Mouse (Mus musculus) ES-E14 (cell line): ENCODE data around the gene Cacna1f. TPM values are rescaled to one million over a fixed set of nuclear protein-coding genes. Genes with fewer than 3 reads are reported as not detected.
A peak's percentile ranks its signal among the peaks of the same experiment; 100 is the strongest.

Source experiments
- DNase-seq: peaks from one replicate; pipeline ENCODE4 v3.0.0-alpha.2; 2013; ENCODE audit warnings: low read depth, low spot score
- H3K27ac ChIP-seq: 2 replicates; pipeline ENCODE4 v1.5.1; 2012; ENCODE audit warnings: low read depth, mild to moderate bottlenecking, low read length, moderate library complexity, mixed read lengths; ENCODE audit not compliant: poor library complexity, insufficient read depth, severe bottlenecking
- H3K36me3 ChIP-seq: 2 replicates; pipeline ENCODE4 v1.6.1; 2012; ENCODE audit warnings: mild to moderate bottlenecking, low read length, moderate library complexity, mixed read lengths; ENCODE audit not compliant: control insufficient read depth, poor library complexity, insufficient read depth, severe bottlenecking
- H3K4me1 ChIP-seq, 2 experiments: fragments of 150-350 bp in 1 of 2; sonication (generic) in 1 of 2; 2 replicates each; pipeline ENCODE4 v1.6.1; 2012; ENCODE audit warnings: low read length in 2 of 2, mild to moderate bottlenecking in 1 of 2, mixed read lengths in 1 of 2; ENCODE audit not compliant: control insufficient read depth in 2 of 2, insufficient read depth in 2 of 2, poor library complexity in 1 of 2
- H3K4me3 ChIP-seq, 2 experiments: fragments of 150-350 bp in 1 of 2; sonication (generic) in 1 of 2; 2 replicates each; pipeline ENCODE4 v1.5.1; 2012; ENCODE audit warnings: low read length in 2 of 2, low read depth in 1 of 2, mild to moderate bottlenecking in 1 of 2, mixed read lengths in 1 of 2; ENCODE audit not compliant: insufficient read depth in 1 of 2, poor library complexity in 1 of 2, severe bottlenecking in 1 of 2
- H3K9ac ChIP-seq: 2 replicates; pipeline ENCODE4 v1.6.1; 2012; ENCODE audit warnings: low read depth, mild to moderate bottlenecking, low read length, mixed read lengths; ENCODE audit not compliant: poor library complexity, insufficient read depth, severe bottlenecking
- H3K9me3 ChIP-seq: fragments of 150-350 bp; sonication (generic); 2 replicates; pipeline ENCODE4 v1.6.1; 2012; ENCODE audit warnings: low read depth, mild to moderate bottlenecking, low read length; ENCODE audit not compliant: control insufficient read depth, insufficient read depth
- CHD2 ChIP-seq: IDR thresholded peaks from 2 replicates; pipeline ENCODE4 v1.6.1; 2014; ENCODE audit warnings: mild to moderate bottlenecking, low read depth, low read length, inconsistent platforms
- HCFC1 ChIP-seq: IDR thresholded peaks from 2 replicates; pipeline ENCODE4 v1.6.1; 2012; ENCODE audit warnings: low read length, inconsistent platforms, borderline replicate concordance; ENCODE audit not compliant: insufficient read depth
- MAFK ChIP-seq: IDR thresholded peaks from 2 replicates; pipeline ENCODE4 v1.6.1; 2014; ENCODE audit warnings: mild to moderate bottlenecking, low read depth, low read length, inconsistent platforms; ENCODE audit not compliant: insufficient read depth
- ZC3H11A ChIP-seq: IDR thresholded peaks from 2 replicates; pipeline ENCODE4 v1.6.1; 2012; ENCODE audit warnings: low read depth, mild to moderate bottlenecking, inconsistent platforms, low read length, borderline replicate concordance
- ZNF384 ChIP-seq: IDR thresholded peaks from 2 replicates; pipeline ENCODE4 v1.6.1; 2012; ENCODE audit warnings: low read depth, low read length, inconsistent platforms
- in situ Hi-C, 2 experiments: fragments of 600-800 bp; cut with MboI; formaldehyde crosslinking; loops; one replicate each; pipeline ENCODE4 v1.15.1; 2025; ENCODE audit warnings: low sequenced_read_pairs in 2 of 2, inconsistent platforms in 1 of 2; ENCODE audit not compliant: unreplicated experiment in 2 of 2
- total RNA-seq: library from RNA; depleted of rRNA; stranded (reverse); fragments of 300-350 nt; gene quantifications from 2 replicates; pipeline ENCODE4 v1.2.3, GENCODE M21; 2012

Cacna1f gene
- total RNA-seq, 1 experiment = not detected

GRCm38 (mm10) chrX:7571565-7572136, 35.2 kb upstream of the Cacna1f start:
- Histone ChIP-seq H3K4me3 (peak overlapping the region in 1 of 2 experiments; percentile 85; a peak in 1 of 4 replicates), H3K9me3 (no peaks in the 10 kb centered on the region), H3K36me3 (peaks cover 2% of the 10 kb centered on the region; the same call in 1 of the 2 replicates), H3K4me1 (peaks cover 0 to 11% of the 10 kb centered on the region in 2 experiments; a peak in 1 of 4 replicates), H3K27ac (no peak overlapping the region), H3K9ac (peak overlapping the region; percentile 52; the same call in 1 of the 2 replicates)
- TF ChIP-seq MAFK (no peak), CHD2 (no peak), ZC3H11A (no peak), HCFC1 (no peak), ZNF384 (no peak)
- DNase-seq = no peak
- in situ Hi-C loops = loop anchor here in 1 of 2 experiments (25.0 kb wide), 1 partner anchor 109 kb away; no protein-coding TSS in a partner anchor

DNA sequence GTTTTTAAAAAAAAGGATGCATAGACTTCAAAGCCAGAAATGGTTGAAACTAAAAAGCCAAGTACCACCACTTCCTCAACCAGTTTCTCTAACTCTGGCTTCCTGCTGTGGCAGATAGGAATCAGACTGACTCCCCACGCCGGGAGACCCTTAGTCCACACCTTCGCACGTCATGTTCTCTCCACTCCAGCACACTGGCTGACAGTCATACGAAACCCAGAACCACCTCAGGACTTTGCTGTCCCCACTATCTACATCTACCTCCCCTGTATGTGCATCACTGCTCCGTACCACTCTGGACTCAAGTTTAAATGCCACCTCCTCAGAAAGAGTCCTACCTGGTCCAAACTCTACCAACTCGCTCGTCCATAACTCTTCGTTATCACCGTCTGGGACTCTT, 34.4 kb upstream of the Cacna1f start:
- Histone ChIP-seq H3K36me3 (peaks cover 2% of the 10 kb centered on the region; the same call in 1 of the 2 replicates), H3K27ac (no peak overlapping the region), H3K9ac (peak overlapping the region; percentile 94; the same call in 1 of the 2 replicates), H3K4me3 (peak overlapping the region in 1 of 2 experiments; percentile 85; a peak in 2 of 4 replicates), H3K4me1 (peaks cover 0 to 11% of the 10 kb centered on the region in 2 experiments; a peak in 1 of 4 replicates), H3K9me3 (no peaks in the 10 kb centered on the region)
- TF ChIP-seq HCFC1 (no peak), MAFK (no peak), CHD2 (no peak), ZNF384 (no peak), ZC3H11A (no peak)
- no peak for DNase-seq
- in situ Hi-C loops = loop anchor here in 1 of 2 experiments (25.0 kb wide), 1 partner anchor 110 kb away; no protein-coding TSS in a partner anchor

DNA sequence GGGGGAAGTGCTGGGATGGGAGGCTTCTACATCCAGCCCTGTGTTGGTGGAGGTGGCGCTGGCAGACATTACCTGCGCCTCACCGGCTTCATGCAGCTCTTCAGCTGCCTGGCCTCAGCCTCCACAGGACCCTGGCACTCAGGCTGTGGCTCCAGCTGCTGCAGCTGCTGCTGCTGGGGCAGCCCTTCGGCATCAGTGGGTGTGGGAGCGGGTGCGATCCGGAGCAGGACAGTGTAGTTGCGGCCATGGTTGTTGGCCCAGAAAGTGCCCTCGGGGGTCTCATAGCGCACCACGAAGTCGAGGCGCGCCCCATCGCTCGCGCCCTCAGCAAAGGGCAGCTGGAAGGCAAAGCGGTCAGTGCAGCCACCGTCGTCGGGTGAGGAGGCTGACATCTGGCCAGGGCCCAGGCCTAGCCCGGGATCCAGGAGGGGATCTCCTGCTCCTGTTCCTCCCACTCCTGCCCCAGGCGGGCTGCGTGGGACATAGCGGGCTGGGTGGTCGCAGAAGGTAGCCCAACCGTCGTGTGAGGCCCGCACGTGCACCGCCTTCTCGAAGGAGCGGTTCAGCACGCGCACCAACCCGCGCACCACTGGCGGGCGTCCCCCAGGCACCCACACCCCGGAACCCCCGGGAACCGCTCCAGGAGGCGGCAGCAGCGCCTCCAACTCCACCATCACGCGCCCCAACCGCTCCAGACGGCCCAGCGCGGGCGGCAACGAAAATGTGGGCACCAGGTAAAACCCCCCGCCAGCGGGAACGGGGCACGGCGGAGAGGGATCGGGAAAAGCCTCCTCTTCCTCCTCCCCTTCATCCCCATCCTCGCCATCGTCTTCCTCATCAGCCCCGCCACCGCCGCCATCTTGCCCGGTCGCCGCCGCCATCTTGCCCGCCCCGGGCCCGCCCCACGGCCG, 33.5 kb upstream of the Cacna1f start, which contains the start of gene Foxp3:
Foxp3 (plus strand) TSS at position 469 of the 911 bp plus-strand sequence.
- H3K9me3 ChIP-seq = no peaks in the 10 kb centered on the region
- peak within 1 kb of the TSS; percentile 82 for H3K27ac ChIP-seq
- in situ Hi-C loops = loop anchor here in 1 of 2 experiments (25.0 kb wide), 1 partner anchor 111 kb away; no protein-coding TSS in a partner anchor
- H3K9ac ChIP-seq = peak within 1 kb of the TSS; percentile 94
- peaks cover 2% of the 10 kb centered on the region; the same call in 1 of the 2 replicates for H3K36me3 ChIP-seq
- peaks cover 0 to 9% of the 10 kb centered on the region in 2 experiments; a peak in 1 of 4 replicates for H3K4me1 ChIP-seq
- TF ChIP-seq ZC3H11A = no peak
- no peak for TF ChIP-seq MAFK
- no peak for TF ChIP-seq HCFC1
- TF ChIP-seq ZNF384 = no peak
- TF ChIP-seq CHD2 = no peak
- no peak for DNase-seq
- peak within 1 kb of the TSS; percentile 85 to 93 for H3K4me3 ChIP-seq

DNA sequence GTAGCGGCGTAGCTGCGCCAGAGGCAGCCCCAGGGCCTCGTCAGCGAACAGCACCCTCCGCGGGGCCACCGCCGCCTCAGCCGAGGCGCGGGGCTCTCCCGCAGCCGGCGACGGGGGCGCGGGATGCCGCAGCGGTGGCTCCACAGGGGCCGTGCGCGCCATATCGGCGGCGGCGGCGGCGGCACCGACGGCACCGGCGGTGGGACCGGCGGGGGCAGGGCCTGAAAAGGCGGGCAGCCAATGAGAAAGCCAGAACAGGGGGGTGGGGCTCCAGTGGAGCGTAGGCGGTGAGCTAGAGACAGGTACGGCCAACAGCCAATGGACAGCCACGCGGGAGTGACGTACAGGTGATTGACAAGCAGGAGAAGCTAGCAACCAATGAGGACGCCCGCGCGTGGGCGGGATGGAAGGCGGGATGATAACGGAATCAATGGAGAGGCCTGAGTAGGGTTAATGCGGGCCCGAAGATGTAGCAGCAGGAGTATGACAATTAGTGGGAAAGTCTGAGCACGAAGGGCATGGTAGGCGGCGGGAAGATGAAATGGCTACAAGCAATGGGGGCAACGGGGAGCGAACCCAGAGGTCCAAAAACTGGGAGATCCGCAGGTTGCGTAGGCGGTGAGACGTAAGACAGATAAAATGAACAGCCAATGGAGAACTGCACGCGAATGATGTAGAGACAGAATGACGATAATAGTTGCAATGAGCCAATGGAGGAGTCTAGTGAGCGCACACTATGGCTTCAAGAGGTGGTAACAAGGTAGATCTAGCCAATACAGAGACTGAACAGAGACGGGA, 32.6 kb upstream of the Cacna1f start, which contains the start of gene Ppp1r3f:
Ppp1r3f (minus strand) TSS at position 197 of the 798 bp plus-strand sequence.
- peak within 1 kb of the TSS; percentile 94 for H3K9ac ChIP-seq
- peaks cover 2% of the 10 kb centered on the region; the same call in 1 of the 2 replicates for H3K36me3 ChIP-seq
- in situ Hi-C loops = loop anchor here in 1 of 2 experiments (25.0 kb wide), 1 partner anchor 112 kb away; no protein-coding TSS in a partner anchor
- TF ChIP-seq ZC3H11A (no peak), CHD2 (no peak), MAFK (no peak), HCFC1 (no peak), ZNF384 (no peak)
- H3K4me1 ChIP-seq = peaks cover 0 to 9% of the 10 kb centered on the region in 2 experiments; a peak in 1 of 4 replicates
- H3K27ac ChIP-seq = peak within 1 kb of the TSS; percentile 82
- DNase-seq = peak; percentile 83
- peak within 1 kb of the TSS; percentile 85 to 93 for H3K4me3 ChIP-seq
- H3K9me3 ChIP-seq = no peaks in the 10 kb centered on the region
